Mouse (Mus musculus) Muller cell, postnatal 12 days (primary cell): ENCODE results near the gene Usp13.

ENCODE experiments used
- DNase-seq: peaks from one replicate; pipeline ENCODE4 v3.0.0-alpha.2; 2015; ENCODE audit errors: inconsistent ontology term

The Usp13 gene

DNA sequence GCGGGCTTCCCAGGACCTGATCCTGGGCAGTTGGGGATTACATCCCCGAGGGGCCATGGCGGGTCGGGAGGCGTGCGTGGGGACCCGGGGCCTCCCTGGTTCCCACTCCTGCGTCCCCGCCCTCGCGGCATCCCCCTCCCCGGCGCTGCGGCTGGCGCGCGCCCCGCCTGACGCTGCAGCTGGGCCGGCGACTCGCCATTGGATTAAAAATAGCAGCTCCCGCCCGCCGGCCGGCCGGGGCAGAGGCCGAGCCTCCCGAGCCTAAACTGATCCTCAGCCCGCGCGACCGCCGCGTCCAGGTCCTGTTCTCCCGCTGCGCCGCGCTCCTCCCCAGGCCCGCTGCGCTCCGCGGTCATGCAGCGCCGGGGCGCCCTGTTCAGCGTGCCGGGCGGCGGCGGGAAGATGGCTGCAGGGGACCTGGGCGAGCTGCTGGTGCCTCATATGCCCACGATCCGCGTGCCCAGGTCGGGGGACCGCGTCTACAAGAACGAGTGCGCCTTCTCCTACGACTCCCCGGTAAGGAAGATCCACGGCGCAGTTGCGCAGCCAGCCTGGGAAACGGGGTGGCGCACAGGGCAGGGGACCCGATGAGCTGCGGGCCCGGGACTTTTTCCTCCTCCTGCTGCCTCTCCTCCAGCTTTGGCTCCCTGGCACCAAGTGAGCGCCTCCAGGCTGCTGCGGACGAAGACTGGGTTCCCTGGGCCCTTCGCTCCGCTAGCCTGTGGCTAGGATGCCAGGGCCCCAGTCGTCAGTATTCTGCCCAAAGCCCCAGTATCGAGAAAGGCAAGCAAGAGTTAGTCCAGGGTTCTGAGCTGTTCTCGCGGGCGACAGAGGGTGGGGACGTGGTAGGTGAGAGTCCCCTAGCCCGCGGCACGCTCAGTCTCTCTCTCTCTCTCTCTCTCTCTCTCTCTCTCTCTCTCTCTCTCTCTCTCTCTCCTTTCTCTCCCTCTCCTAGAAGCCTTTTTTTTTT is at the start of gene Usp13:
Gene Usp13 (plus strand): TSS at position 190 of the 970 bp plus-strand sequence.
- peak; percentile 86 for DNase-seq

- peak; percentile 18 for DNase-seq
Measured at GRCm38 (mm10) chr3:32770781-32771180, 46.6 kb upstream of the Usp13 start.

- no peak for DNase-seq
Measured at GRCm38 (mm10) chr3:32817001-32817356, 367 bp upstream of the Usp13 start.

DNA sequence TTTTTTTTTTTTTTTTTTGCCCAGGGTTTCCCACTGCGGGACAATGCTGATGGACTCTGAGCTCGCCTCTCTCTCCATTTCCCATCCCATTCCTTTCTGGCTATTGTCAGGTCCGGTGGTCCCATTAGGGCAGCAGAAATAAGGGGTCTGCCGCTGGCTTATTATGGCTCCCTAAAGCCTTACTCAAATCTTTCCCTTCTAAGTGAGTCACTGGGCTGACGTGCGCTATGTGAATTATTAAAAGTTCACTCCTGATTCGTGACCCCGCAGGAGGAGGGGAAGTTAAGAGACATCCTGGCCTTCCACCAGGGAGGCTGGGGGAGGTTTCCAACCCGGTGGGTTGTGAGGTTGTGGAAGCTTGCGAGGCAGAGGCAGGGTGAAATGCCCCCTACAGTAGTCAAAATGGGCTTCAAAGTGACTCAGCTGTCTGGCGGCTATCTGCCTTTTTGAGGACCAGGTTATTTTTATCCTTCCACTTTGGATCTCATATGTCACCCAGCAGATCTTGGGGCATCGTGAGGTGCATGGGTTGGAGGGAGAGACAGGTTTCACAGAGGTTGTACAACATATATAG is 1.1 kb downstream of the Usp13 start:
- DNase-seq: peak; percentile 56

- peak; percentile 6 for DNase-seq
Measured at GRCm38 (mm10) chr3:32822620-32823019, 5.3 kb downstream of the Usp13 start.

DNA sequence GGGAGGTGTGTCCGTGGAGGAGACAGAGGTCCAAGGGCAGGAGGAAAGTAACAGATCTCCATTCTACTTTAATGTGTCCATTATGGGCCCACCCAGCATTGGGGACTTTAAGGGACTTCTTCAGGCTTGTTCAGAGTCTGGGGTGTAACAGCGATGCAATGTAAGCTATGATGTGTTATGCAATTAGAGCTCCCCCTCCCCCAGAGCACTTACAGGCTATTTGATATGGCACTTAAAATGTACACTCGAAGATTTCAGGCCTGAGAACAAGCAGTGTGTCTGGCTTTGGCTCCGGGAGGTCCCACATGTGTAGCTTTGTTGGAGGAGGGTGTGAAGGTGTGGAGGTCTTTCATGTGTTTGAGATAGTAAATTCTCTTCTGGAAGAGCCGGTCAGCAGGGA is 7.6 kb downstream of the Usp13 start:
- no peak for DNase-seq

GRCm38 (mm10) chr3:32825964-32826479 is 8.7 kb downstream of the Usp13 start:
- no peak for DNase-seq

DNA sequence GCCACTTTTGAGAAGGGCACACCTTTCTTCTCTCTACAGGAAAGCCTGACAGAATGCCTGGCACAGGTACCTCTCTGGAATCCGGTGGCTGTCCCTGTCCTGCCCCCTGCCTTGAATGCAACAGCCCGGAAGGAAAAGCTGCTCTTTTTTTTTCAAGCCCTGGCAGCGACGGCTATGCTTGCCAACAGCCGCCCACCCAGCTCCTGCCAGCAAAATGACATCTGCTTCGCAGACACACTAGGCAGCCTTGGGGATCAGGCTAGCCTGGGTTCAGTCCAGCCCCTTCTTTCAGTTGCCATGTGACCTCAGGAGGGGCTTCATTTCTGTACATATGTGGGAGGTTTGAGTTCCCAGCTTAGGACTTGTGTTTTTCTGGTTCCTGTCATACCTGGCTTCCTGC is 9.4 kb downstream of the Usp13 start:
- peak; percentile 10 for DNase-seq

GRCm38 (mm10) chr3:32833871-32834270 is 16.5 kb downstream of the Usp13 start:
- no peak for DNase-seq

DNA sequence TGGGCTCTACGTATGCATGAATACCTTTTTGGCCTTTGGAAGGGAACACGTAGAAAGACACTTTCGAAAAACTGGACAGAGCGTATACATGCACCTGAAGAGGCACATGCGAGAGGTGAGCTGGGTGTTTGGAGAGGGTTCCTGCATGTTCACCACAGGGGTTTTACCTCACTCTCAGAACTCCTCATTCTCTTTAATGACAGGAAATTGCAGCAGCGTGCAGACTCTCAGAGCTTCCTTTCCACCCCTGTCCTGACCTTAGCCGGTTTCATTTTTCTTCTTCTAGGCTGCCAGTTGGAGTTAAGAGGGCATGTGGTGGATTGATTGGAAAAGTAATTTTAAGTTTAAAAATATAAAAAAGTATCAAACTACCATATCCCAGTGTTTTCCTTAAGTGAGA is 20.5 kb downstream of the Usp13 start:
- no peak for DNase-seq

- DNase-seq: no peak
Measured at GRCm38 (mm10) chr3:32856362-32857107, 39.2 kb downstream of the Usp13 start.

- no peak for DNase-seq
Measured at GRCm38 (mm10) chr3:32871081-32871480, 53.7 kb downstream of the Usp13 start.

DNA sequence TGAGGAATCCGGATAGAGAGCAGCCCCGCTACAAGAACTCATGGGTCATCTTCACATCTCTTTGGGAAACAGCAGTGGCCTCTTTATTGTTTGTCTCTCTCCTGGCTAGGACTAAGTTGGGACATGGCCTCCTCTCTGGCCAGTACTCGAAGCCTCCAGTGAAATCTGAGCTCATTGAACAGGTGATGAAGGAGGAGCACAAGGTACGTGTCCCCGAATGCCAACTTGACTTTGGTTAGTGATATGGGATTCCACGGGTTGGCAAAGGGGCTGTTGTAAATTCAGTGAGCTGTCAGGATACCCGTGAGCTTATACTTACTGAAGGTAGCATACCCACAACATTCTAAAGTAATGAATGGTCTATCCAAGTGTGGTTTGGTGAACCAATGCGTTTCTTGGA is 69.0 kb downstream of the Usp13 start:
- DNase-seq: no peak

DNA sequence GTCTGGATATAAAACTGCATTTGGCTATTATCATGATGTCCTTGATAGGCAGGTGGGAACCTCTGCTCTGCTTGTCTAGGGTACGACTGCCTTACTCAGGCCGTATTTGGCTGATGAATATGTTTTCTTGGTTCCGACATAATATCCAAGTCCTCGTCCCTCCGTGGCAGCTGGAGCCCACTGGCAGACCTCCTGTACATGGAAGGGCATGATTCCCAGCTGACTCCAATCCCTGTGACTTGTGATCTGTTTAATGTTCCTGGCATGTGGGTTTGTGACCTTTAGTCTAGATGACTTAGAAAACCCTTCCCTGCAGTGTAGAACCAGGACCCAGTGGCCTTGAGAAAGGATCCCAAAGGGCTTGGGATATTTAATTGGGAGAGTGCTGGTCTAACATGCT is 71.5 kb downstream of the Usp13 start:
- DNase-seq: no peak

DNA sequence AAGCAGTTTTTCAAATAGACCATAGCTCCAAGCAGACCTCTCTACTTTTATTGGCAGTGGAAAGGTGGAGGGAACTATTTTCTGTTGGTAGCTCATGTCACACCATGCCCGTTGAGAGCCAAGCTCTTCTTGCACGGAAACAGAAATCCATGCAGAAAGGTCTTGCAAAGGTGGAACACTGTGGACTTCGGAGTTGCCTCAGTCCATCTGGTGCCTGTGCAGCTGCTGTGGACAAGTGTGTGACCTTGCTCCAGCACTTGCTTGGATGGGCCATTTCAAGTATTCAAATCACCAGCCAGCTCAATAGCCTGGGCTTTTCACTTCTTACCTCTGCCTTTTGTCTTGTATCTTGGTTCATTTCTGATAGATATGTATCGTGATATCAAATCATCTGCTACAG is 72.8 kb downstream of the Usp13 start:
- no peak for DNase-seq

DNA sequence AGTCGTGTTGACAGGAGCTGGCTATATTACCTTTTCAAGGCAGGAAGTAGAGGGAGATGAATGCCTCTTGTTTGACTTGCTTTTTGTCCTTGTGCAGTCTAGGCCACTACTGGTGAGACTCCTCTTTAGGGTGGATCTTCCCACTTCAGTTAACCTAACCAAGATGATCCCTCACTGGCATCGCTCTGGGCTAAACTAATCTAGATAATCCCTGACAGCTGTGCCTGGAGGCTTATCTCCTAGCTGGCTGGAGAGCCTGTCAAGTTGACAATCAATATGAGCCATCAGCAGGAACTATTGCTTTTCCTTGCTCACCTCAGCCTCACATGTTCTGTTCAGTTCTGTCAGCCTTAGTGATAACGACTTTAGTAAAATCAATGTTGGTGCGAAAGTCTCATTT is 86.1 kb downstream of the Usp13 start:
- DNase-seq: no peak

- no peak for DNase-seq
Measured at GRCm38 (mm10) chr3:32904599-32904998, 87.3 kb downstream of the Usp13 start.

DNA sequence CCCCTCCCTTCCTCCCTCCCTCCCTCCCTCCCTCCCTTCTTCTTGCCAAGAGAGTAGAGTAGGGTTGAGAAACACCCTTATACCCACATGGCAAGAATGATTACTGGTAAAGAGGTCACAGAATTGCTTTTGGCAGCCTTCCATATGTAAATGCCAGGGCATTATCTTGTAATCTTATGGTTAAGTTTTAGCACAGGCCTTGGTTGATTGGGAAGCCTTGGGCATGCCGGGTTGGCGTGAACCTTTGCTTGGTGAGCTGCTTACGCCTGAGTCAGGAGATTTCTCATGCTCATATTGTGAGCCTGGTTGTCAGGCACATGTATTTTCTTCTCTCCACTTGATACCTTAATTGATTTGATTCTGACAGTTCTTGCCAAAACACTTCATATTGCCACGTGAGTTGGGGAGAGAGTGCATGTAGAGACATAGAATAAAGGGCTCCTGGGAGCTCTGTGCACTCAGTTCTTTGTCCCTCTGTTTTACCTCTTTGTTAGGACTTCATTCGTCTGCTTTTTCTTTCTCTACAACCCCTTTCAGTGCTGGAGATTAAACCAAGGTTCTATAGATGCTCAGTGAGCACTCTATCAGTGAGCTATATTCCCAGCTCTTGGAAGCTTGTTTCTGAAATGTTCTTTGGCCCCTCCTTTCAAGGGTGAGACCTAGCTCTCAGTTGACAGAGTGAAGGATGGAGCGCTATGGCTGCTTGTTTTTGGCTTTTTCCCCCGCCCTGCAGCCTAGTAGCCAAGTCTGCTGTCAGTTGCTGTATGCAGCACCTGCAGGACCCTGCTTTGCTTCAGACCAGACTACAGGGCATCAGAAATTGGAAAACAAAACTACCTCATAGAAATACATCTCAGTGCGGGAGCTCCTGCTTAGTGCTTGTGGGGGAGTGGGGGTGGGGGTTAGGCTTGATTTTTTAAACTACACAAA is 88.8 kb downstream of the Usp13 start:
- DNase-seq: no peak

DNA sequence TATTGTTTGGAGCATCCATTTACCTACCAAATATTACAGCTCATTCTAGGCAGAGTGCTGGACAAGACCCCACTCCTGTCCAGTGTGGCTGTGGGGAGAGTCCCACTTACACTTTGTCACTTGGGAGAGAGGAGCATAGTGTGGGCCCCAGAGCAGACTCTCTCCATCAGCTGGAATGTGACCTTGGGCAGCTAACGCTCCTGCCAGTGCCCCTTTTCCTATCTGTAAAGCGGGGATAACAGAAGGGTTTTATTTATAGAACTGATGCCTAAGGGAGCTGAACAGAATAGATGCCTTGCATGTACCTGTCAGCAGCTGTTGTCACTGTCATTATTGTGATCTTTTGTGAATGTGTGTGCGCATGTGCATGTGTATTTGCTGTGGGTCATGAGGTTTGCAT is 91.1 kb downstream of the Usp13 start:
- no peak for DNase-seq

- peak; percentile 57 for DNase-seq
Measured at GRCm38 (mm10) chr3:32910071-32910551, 92.8 kb downstream of the Usp13 start.

GRCm38 (mm10) chr3:32924168-32924567 is 106.8 kb downstream of the Usp13 start:
- DNase-seq: no peak
